Mouse (Mus musculus): ENCODE data around the gene Csde1. TPM values are rescaled to one million over a fixed set of nuclear protein-coding genes. Genes with fewer than 3 reads are reported as not detected.

The Csde1 gene
- total RNA-seq, 4 experiments from 2014 or later, result 544 to 568 (median 560) TPM

Other genes with a start within 250 kb of the Csde1 start
- not detected for gene Tshb, start 237.7 kb upstream of the Csde1 start, total RNA-seq (2022)
- gene Sycp1, start 84.3 kb upstream of the Csde1 start, total RNA-seq (2022), result not detected
- not detected for gene Nr1h5, start 56.3 kb upstream of the Csde1 start, total RNA-seq (2022)
- 10 to 100 TPM; 56.5 to 60.9 (median 59.3) TPM for gene Sike1, start 24.7 kb upstream of the Csde1 start, total RNA-seq (2022)
- 10 to 100 TPM; 33.4 to 44.8 (median 36.6) TPM for gene Nras, start 37.9 kb downstream of the Csde1 start, total RNA-seq (2022)
- 1 to 10 TPM in 1 of 4 experiments, under 1 TPM in 3; 0.37 to 1.3 (median 0.64) TPM for gene Ampd1, start 53.6 kb downstream of the Csde1 start, total RNA-seq (2022)
- gene Dennd2c, start 82.2 kb downstream of the Csde1 start, total RNA-seq (2022), result 1 to 10 TPM; 1.5 to 1.8 (median 1.7) TPM
- gene Bcas2, start 151.2 kb downstream of the Csde1 start, total RNA-seq (2022), result 10 to 100 TPM; 42.4 to 55.0 (median 49.6) TPM